Mouse (Mus musculus): ENCODE results near the gene Ints7.

The Ints7 gene

GRCm38 (mm10) chr1:191638404-191638803, 63.0 kb downstream of the Ints7 start:
- no peak for DNase-seq

GRCm38 (mm10) chr1:191639200-191639807, 63.9 kb downstream of the Ints7 start:
- DNase-seq = no peak

- no peak for DNase-seq
Measured at GRCm38 (mm10) chr1:191640146-191640545, 64.7 kb downstream of the Ints7 start.

GRCm38 (mm10) chr1:191640848-191641247, 65.4 kb downstream of the Ints7 start:
- no peak for DNase-seq

- no peak for DNase-seq
Measured at GRCm38 (mm10) chr1:191641438-191641837, 66.0 kb downstream of the Ints7 start.

- no peak for DNase-seq
Measured at GRCm38 (mm10) chr1:191642903-191643302, 67.5 kb downstream of the Ints7 start.

GRCm38 (mm10) chr1:191645921-191646320, 70.5 kb downstream of the Ints7 start:
- DNase-seq = no peak

- no peak for DNase-seq
Measured at GRCm38 (mm10) chr1:191647590-191647989, 72.2 kb downstream of the Ints7 start.

GRCm38 (mm10) chr1:191659441-191659840, 84.0 kb downstream of the Ints7 start:
- no peak for DNase-seq

GRCm38 (mm10) chr1:191661019-191661796, 85.8 kb downstream of the Ints7 start:
- DNase-seq = no peak

- DNase-seq = no peak
Measured at GRCm38 (mm10) chr1:191662178-191662898, 86.9 kb downstream of the Ints7 start.

- no peak for DNase-seq
Measured at GRCm38 (mm10) chr1:191662899-191663500, 87.6 kb downstream of the Ints7 start.

- no peak for DNase-seq
Measured at GRCm38 (mm10) chr1:191663603-191664002, 88.2 kb downstream of the Ints7 start.

GRCm38 (mm10) chr1:191666351-191666750, 90.9 kb downstream of the Ints7 start:
- DNase-seq = no peak

GRCm38 (mm10) chr1:191668030-191668429, 92.6 kb downstream of the Ints7 start:
- DNase-seq = no peak

All from cerebellum, adult 11 months (tissue).